Mouse (Mus musculus) bone marrow, adult 2 months (tissue): ENCODE measurements around the gene Prkar2a. TPM values are rescaled to one million over a fixed set of nuclear protein-coding genes. Genes with fewer than 3 reads are reported as not detected.

Source experiments
- H3K27ac ChIP-seq: fragments of 200-500 bp; 2 replicates; pipeline ENCODE4 v1.5.1; 2012; ENCODE audit warnings: low read depth, mild to moderate bottlenecking, control low read depth, inconsistent platforms, low read length; ENCODE audit not compliant: control insufficient read depth, poor library complexity, insufficient read depth
- H3K4me1 ChIP-seq: fragments of 200-500 bp; 2 replicates; pipeline ENCODE4 v1.6.1; 2011; ENCODE audit warnings: low read length; ENCODE audit not compliant: control insufficient read depth, insufficient read depth
- H3K4me3 ChIP-seq: fragments of 200-500 bp; replicated peaks from 2 replicates; pipeline ENCODE3; 2011; ENCODE audit warnings: mild to moderate bottlenecking, low read depth, low read length, control low read depth; ENCODE audit not compliant: control insufficient read depth
- CTCF ChIP-seq: fragments of 200-500 bp; IDR thresholded peaks from 2 replicates; pipeline ENCODE4 v1.5.1; 2011; ENCODE audit warnings: low read length, control low read depth; ENCODE audit not compliant: control insufficient read depth, insufficient read depth
- POLR2A ChIP-seq: fragments of 200-500 bp; IDR thresholded peaks from 2 replicates; pipeline ENCODE4 v1.6.1; 2011; ENCODE audit warnings: low read depth, mild to moderate bottlenecking, control low read depth, low read length, borderline replicate concordance; ENCODE audit not compliant: control insufficient read depth
- WGBS: fragments of 180-500 bp; shearing (Covaris S2); methylation state at CpG from one replicate; pipeline ENCODE4 v1.1.7; 2018; 5-methylcytosine and 5-hydroxymethylcytosine counted together
- polyA plus RNA-seq: library from polyadenylated mRNA; stranded (reverse); fragments of >200 nt; gene quantifications from 2 replicates; pipeline ENCODE4 v1.2.4, GENCODE M21; 2011; ENCODE audit warnings: low replicate concordance; ENCODE audit not compliant: missing spikeins, insufficient read depth, insufficient read length

Prkar2a gene
- polyA plus RNA-seq, 1 experiment = 10.6 TPM

DNA sequence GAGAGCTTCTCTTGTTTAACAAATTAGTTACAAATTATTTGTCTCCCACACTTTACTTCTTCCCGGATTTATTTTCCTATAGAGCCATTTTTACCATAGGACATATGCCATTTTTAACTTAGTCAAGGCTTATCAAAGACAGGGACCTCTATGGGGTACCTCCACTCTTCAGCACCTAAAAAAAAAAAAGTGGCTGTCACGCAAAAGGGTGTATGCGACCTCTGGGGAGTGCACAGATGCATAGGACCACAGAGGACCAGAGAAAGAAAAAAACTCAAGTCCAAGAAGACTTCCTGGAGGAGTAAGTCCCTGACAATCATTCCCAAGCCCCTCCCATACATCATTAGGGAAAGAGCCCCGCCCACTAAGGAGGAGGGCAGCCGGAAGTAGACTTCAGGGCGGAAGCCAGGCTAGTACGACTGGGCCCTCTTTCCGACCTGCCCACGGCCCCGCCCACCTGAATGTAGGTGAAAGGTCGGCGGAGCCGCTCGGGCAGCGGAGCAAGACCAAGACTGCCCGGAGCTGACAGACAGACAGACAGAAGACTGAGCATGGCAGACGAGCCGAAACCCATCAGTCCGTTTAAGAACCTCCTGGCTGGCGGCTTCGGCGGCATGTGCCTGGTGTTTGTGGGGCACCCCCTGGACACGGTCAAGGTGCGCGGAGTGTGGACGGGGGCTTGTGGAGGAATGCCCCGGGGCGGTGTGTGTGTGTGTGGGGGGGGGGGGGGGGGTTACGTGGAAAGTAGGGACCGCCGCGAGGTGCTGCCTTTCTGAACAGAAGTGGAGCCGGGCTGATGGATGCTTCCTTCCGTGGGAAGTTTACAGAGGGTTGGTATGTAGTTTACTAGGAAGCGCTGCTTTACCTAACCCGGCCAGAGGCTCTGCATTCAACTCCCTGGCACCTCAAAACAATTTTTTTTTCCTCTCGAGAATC lies 27.2 kb upstream of the Prkar2a start, which contains the start of gene Slc25a20:
Slc25a20 (plus strand) TSS at position 412 of the 936 bp plus-strand sequence.
- Histone ChIP-seq H3K4me3 (peak within 1 kb of the TSS; percentile 85), H3K4me1 (peaks cover 2% of the 10 kb centered on the region; the same call in 1 of the 2 replicates), H3K27ac (peak within 1 kb of the TSS; percentile 52; the same call in 1 of the 2 replicates)
- 2% methylated on average over 33 of the region's 37 CpGs for WGBS
- peak; percentile 53; the same call in 1 of the 2 replicates for TF ChIP-seq POLR2A
- peak; percentile 11; the same call in 1 of the 2 replicates for TF ChIP-seq CTCF

- Histone ChIP-seq H3K4me3 (peak overlapping the region; percentile 85), H3K27ac (no peak overlapping the region), H3K4me1 (peaks cover 2% of the 10 kb centered on the region; the same call in 1 of the 2 replicates)
- no peak for TF ChIP-seq POLR2A
- TF ChIP-seq CTCF = no peak
- WGBS = 39% methylated on average over 6 of the region's 6 CpGs
Measured at GRCm38 (mm10) chr9:108662660-108663059, 26.5 kb upstream of the Prkar2a start.

- no peak overlapping the region for H3K27ac ChIP-seq
- TF ChIP-seq CTCF = no peak
- TF ChIP-seq POLR2A = no peak
- H3K4me3 ChIP-seq = no peak overlapping the region
- WGBS = 76% methylated on average over 8 of the region's 8 CpGs
- H3K4me1 ChIP-seq = no peaks in the 10 kb centered on the region
Measured at GRCm38 (mm10) chr9:108669875-108670274, 19.2 kb upstream of the Prkar2a start.

DNA sequence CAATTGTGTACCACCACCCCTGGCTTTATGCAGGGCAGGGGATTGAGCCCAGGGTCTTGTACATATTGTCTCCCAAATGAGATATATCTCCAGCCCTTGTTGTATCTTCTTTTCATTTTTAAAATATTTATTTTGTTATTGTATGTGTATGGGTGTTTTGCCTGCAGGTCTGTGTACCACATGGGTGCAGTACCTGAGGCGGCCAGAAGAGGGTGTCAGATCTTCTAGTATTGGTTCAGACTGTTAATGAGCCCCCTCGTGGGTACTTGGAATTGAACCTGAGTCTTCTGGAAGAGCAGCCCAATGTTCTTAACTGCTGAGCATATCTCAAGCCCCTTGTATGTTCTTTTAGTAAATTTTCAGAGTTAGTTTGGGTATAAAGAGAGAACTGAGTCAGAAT lies 16.0 kb upstream of the Prkar2a start:
- 58% methylated on average over 2 of the region's 2 CpGs for WGBS

DNA sequence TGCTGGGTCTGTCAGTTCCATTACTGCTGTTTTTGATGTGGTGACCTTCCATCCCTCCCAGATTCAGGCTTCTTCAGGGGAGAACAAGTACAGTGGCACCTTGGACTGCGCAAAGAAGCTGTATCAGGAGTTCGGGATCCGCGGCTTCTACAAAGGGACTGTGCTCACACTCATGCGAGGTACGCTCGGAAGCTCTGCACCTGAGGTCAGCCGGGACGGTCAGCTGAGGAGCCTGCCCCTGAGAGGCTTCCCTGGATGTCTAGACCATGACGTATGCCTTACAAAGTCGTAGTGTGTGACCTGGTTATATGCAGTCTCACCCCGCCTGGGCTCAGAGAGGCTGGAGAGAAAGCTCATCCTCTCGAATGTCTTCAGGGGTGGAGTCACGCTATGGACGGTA lies 9.1 kb upstream of the Prkar2a start:
- Histone ChIP-seq H3K4me1 (no peaks in the 10 kb centered on the region), H3K27ac (no peak overlapping the region), H3K4me3 (no peak overlapping the region)
- 90% methylated on average over 15 of the region's 15 CpGs for WGBS
- no peak for TF ChIP-seq CTCF
- TF ChIP-seq POLR2A = no peak

More for the DNA sequence above, 16.0 kb upstream of the Prkar2a start:
- no peak overlapping the region for H3K4me3 ChIP-seq
- TF ChIP-seq CTCF (no peak), POLR2A (no peak)
- H3K4me1 ChIP-seq = no peaks in the 10 kb centered on the region
- no peak overlapping the region for H3K27ac ChIP-seq

DNA sequence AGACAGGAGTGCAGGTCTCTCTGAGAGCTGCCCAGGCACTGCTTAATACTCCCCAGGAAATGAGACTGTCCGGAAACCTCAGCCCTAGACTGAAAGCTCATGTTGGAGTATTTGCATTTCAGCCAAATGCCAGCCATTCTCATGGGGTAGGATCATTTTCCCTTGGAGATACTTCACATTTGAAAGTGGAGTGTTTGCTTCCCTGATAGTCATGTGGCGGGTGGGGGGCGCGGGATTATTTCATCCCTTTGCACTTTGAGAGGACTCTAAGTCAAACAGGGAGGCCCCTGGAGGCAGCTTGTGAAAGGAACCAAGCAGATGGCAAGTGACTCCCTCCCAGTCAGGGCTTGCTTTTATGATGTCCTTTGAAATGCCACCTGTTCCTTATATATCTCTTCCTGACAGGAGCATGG lies 2.6 kb upstream of the Prkar2a start:
- TF ChIP-seq CTCF (no peak), POLR2A (no peak)
- no peak overlapping the region for H3K27ac ChIP-seq
- H3K4me1 ChIP-seq = no peaks in the 10 kb centered on the region
- no peak overlapping the region for H3K4me3 ChIP-seq
- WGBS = 70% methylated on average over 4 of the region's 4 CpGs

- no peak for TF ChIP-seq POLR2A
- no peak for TF ChIP-seq CTCF
- H3K27ac ChIP-seq = no peak overlapping the region
- 87% methylated on average over 6 of the region's 6 CpGs for WGBS
- no peak overlapping the region for H3K4me3 ChIP-seq
- H3K4me1 ChIP-seq = no peaks in the 10 kb centered on the region
Measured at GRCm38 (mm10) chr9:108687181-108687580, 1.9 kb upstream of the Prkar2a start.

DNA sequence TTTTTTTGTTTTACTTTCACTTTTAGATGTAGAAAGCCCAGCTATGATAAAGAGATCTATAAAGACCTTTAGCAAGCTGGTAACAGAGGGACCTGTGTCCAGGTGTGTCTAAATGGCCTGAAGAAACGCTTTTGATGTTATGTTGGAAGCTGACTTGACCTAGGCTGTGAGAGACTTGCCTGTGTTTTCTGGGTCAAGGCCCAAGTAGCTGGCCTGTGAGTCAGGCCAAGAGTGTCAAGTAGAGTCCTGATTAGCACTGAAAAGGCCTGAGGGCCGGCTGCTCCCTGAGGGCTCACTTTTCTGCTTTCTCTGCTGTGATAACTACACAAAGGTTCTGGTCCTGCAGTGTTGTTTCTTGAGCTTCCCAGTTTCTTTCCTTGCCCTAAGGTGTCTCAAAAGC lies 1.4 kb upstream of the Prkar2a start:
- no peak overlapping the region for H3K4me3 ChIP-seq
- WGBS = 75% methylated on average over 2 of the region's 2 CpGs
- no peak overlapping the region for H3K27ac ChIP-seq
- no peaks in the 10 kb centered on the region for H3K4me1 ChIP-seq
- no peak for TF ChIP-seq CTCF
- no peak for TF ChIP-seq POLR2A
